ENCODE assay signal across 25 mouse cellular contexts in genomic region chr3:61849317-61849716, GRCm38 (mm10).
DNase-seq lines count a peak whose midpoint lies in the region; ATAC-seq and TF ChIP-seq lines count a peak whose summit lies in the region.
"Had no signal": no experiment of that assay in that cellular context is flagged by ENCODE, and none has a peak within 500 bp of the region (broad histone marks: within the 10 kb centered on the region; RNA-seq: fewer than 3 reads in every experiment).

No protein-coding gene starts in this region.

- no peaks in the 10 kb centered on the region for H3K4me1 ChIP-seq in forebrain, embryonic 12.5 days
- H3K4me1 ChIP-seq in forebrain, embryonic 15.5 days: peaks cover 15% of the 10 kb centered on the region
- H3K4me1 ChIP-seq in hindbrain, postnatal 0 days (ENCODE audit: insufficient read depth, low read length): 0 out of 2 replicates have a peak, but pooled peaks cover 2% of the 10 kb centered on the region
- H3K4me1 ChIP-seq: embryonic facial prominence, embryonic 12.5 days; embryonic facial prominence, embryonic 15.5 days; heart, embryonic 10.5 days; hindbrain, embryonic 12.5 days; hindbrain, embryonic 15.5 days; intestine, embryonic 15.5 days had no signal

- 47% methylated on average over 2 of the region's 2 CpGs for WGBS in forebrain, embryonic 12.5 days
- 17% methylated on average over 2 of the region's 2 CpGs for WGBS in forebrain, embryonic 15.5 days
- WGBS in hindbrain, postnatal 0 days: 73% methylated on average over 2 of the region's 2 CpGs

- ATAC-seq in forebrain, embryonic 12.5 days (ENCODE audit: low FRiP score): peak; percentile 61; the same call in 1 of the 2 replicates
- ATAC-seq in forebrain, embryonic 15.5 days (replicated peaks): peak; percentile 30
- no peak for ATAC-seq in hindbrain, postnatal 0 days
- ATAC-seq: intestine, embryonic 15.5 days had no signal

- no peak for TF ChIP-seq CTCF in hindbrain, postnatal 0 days (IDR thresholded peaks at IDR 0.05; ENCODE audit: low read depth)

- H3K36me3 ChIP-seq in forebrain, embryonic 12.5 days (replicated peaks): no peaks in the 10 kb centered on the region
- H3K36me3 ChIP-seq in forebrain, embryonic 15.5 days: no peaks in the 10 kb centered on the region
- no peaks in the 10 kb centered on the region for H3K36me3 ChIP-seq in hindbrain, postnatal 0 days (ENCODE audit: insufficient read depth, low read length)
- H3K36me3 ChIP-seq: embryonic facial prominence, embryonic 12.5 days; embryonic facial prominence, embryonic 15.5 days; G1E; heart, embryonic 10.5 days; hindbrain, embryonic 12.5 days; hindbrain, embryonic 15.5 days; intestine, embryonic 15.5 days had no signal

- H3K27ac ChIP-seq in forebrain, embryonic 12.5 days: no peak overlapping the region
- no peak overlapping the region for H3K27ac ChIP-seq in forebrain, embryonic 15.5 days (replicated peaks)
- no peak overlapping the region for H3K27ac ChIP-seq in hindbrain, postnatal 0 days
- H3K27ac ChIP-seq: embryonic facial prominence, embryonic 12.5 days; embryonic facial prominence, embryonic 15.5 days; heart, adult 2 months; heart, embryonic 10.5 days; hindbrain, embryonic 12.5 days; hindbrain, embryonic 15.5 days; intestine, embryonic 15.5 days had no signal

- H3K9ac ChIP-seq in forebrain, embryonic 12.5 days: no peak overlapping the region
- H3K9ac ChIP-seq in forebrain, embryonic 15.5 days (replicated peaks): no peak overlapping the region
- no peak overlapping the region for H3K9ac ChIP-seq in hindbrain, postnatal 0 days (replicated peaks; ENCODE audit: low read length)
- H3K9ac ChIP-seq: embryonic facial prominence, embryonic 12.5 days; embryonic facial prominence, embryonic 15.5 days; hindbrain, embryonic 12.5 days; hindbrain, embryonic 15.5 days; intestine, embryonic 15.5 days had no signal

- no peaks in the 10 kb centered on the region for H3K27me3 ChIP-seq in forebrain, embryonic 12.5 days
- H3K27me3 ChIP-seq in forebrain, embryonic 15.5 days: no peaks in the 10 kb centered on the region
- no peaks in the 10 kb centered on the region for H3K27me3 ChIP-seq in hindbrain, postnatal 0 days (ENCODE audit: insufficient read depth, low read length)
- H3K27me3 ChIP-seq: CH12.LX; embryonic facial prominence, embryonic 12.5 days; embryonic facial prominence, embryonic 15.5 days; hindbrain, embryonic 12.5 days; hindbrain, embryonic 15.5 days; intestine, embryonic 15.5 days had no signal

- no peaks in the 10 kb centered on the region for H3K9me3 ChIP-seq in forebrain, embryonic 12.5 days
- no peaks in the 10 kb centered on the region for H3K9me3 ChIP-seq in forebrain, embryonic 15.5 days
- no peaks in the 10 kb centered on the region for H3K9me3 ChIP-seq in hindbrain, postnatal 0 days (ENCODE audit: low read length)
- H3K9me3 ChIP-seq: embryonic facial prominence, embryonic 12.5 days; embryonic facial prominence, embryonic 15.5 days; G1E; heart, embryonic 10.5 days; hindbrain, embryonic 12.5 days; hindbrain, embryonic 15.5 days; intestine, embryonic 15.5 days had no signal

- peak; percentile 51 for DNase-seq in Muller cell, postnatal 12 days (ENCODE audit: inconsistent ontology term)
- peak; percentile 5 for DNase-seq in retina, embryonic 14.5 days (ENCODE audit: low spot score)
- no peak for DNase-seq in right cerebral cortex, postnatal 25 days
- DNase-seq in hindbrain, postnatal 0 days (ENCODE audit: low spot score): no peak
- DNase-seq in yolk sac, embryonic 10.5 days (ENCODE audit: low spot score): no peak
- DNase-seq: adrenal gland, adult 8-10 months; adrenal gland, postnatal 25 days; B cell, adult 2 months; cerebellum, adult 18-20 months; cerebellum, adult 9-10 months; cerebellum, postnatal 14 days; gastrocnemius, postnatal 10 days; gastrocnemius, postnatal 36 days; heart, adult 2 months; kidney, adult 18-20 months had no signal

- H3K4me3 ChIP-seq in forebrain, embryonic 12.5 days (replicated peaks): no peak overlapping the region
- no peak overlapping the region for H3K4me3 ChIP-seq in forebrain, embryonic 15.5 days
- H3K4me3 ChIP-seq in hindbrain, postnatal 0 days (ENCODE audit: low read length): no peak overlapping the region
- H3K4me3 ChIP-seq: embryonic facial prominence, embryonic 12.5 days; embryonic facial prominence, embryonic 15.5 days; heart, adult 2 months; heart, embryonic 10.5 days; hindbrain, embryonic 12.5 days; hindbrain, embryonic 15.5 days; intestine, embryonic 15.5 days had no signal

- H3K4me2 ChIP-seq in forebrain, embryonic 12.5 days: no peak overlapping the region
- no peak overlapping the region for H3K4me2 ChIP-seq in forebrain, embryonic 15.5 days (replicated peaks)
- H3K4me2 ChIP-seq in hindbrain, postnatal 0 days (ENCODE audit: low read depth, low read length): no peak overlapping the region
- H3K4me2 ChIP-seq: embryonic facial prominence, embryonic 12.5 days; embryonic facial prominence, embryonic 15.5 days; hindbrain, embryonic 12.5 days; hindbrain, embryonic 15.5 days; intestine, embryonic 15.5 days had no signal

Comparison
In these comparisons a context has a peak if more than half of its experiments do, and no peak if none do; other contexts are left out.
1. DNase-seq: peak in Muller cell, postnatal 12 days (single experiment) and retina, embryonic 14.5 days (single experiment); none in right cerebral cortex, postnatal 25 days (single experiment), hindbrain, postnatal 0 days (single experiment) and yolk sac, embryonic 10.5 days (single experiment).